Mouse (Mus musculus) stomach, embryonic 14.5 days (tissue): ENCODE data around the gene 1700125H20Rik. TPM values are rescaled to one million over a fixed set of nuclear protein-coding genes. Genes with fewer than 3 reads are reported as not detected.

Source experiments
- ATAC-seq: fragments of 200-750 bp; cut with Nextera tagmentation; 2 replicates; pipeline ENCODE4 v1.8.0; 2017; ENCODE audit warnings: low read depth, moderate TSS enrichment; ENCODE audit not compliant: insufficient number of reproducible peaks, insufficient read depth, low FRiP score
- H3K27ac ChIP-seq: fragments of 300-500 bp; sonication (generic); 2 replicates; pipeline ENCODE4 v1.5.1; 2014; ENCODE audit warnings: mild to moderate bottlenecking, low read length, moderate library complexity, mixed read lengths
- H3K27me3 ChIP-seq: fragments of 300-500 bp; sonication (generic); 2 replicates; pipeline ENCODE4 v1.6.1; 2014; ENCODE audit warnings: low read length, control low read depth, mixed read lengths; ENCODE audit not compliant: control insufficient read depth, insufficient read depth
- H3K36me3 ChIP-seq: fragments of 300-500 bp; sonication (generic); 2 replicates; pipeline ENCODE4 v1.6.1; 2014; ENCODE audit warnings: mild to moderate bottlenecking, control low read depth, low read length, moderate library complexity, mixed read lengths; ENCODE audit not compliant: control insufficient read depth, insufficient read depth
- H3K4me1 ChIP-seq: fragments of 300-500 bp; sonication (generic); 2 replicates; pipeline ENCODE4 v1.6.1; 2014; ENCODE audit warnings: low read length, control low read depth, mixed read lengths; ENCODE audit not compliant: control insufficient read depth, insufficient read depth
- H3K4me2 ChIP-seq: fragments of 300-500 bp; sonication (generic); replicated peaks from 2 replicates; pipeline ENCODE4 v1.6.1; 2014; ENCODE audit warnings: low read depth, low read length, control low read depth
- H3K4me3 ChIP-seq: fragments of 300-500 bp; sonication (generic); 2 replicates; pipeline ENCODE4 v1.5.1; 2014; ENCODE audit warnings: low read depth, low read length, control low read depth
- H3K9ac ChIP-seq: fragments of 300-500 bp; sonication (generic); replicated peaks from 2 replicates; pipeline ENCODE4 v1.6.1; 2014; ENCODE audit warnings: low read depth, mild to moderate bottlenecking, control low read depth, low read length, moderate library complexity, mixed read lengths
- H3K9me3 ChIP-seq: fragments of 300-500 bp; sonication (generic); 2 replicates; pipeline ENCODE4 v1.6.1; 2016; ENCODE audit warnings: low read depth, low read length, control low read depth; ENCODE audit not compliant: control insufficient read depth
- WGBS: fragments of 180-500 bp; shearing (Covaris S2); extraction: QIAGEN DNeasy Blood & Tissue Kit; methylation state at CpG from one replicate; pipeline ENCODE4 v1.1.7; 2014; 5-methylcytosine and 5-hydroxymethylcytosine counted together
- polyA plus RNA-seq: library from polyadenylated mRNA; unstranded; fragments of >200 nt; fragmentation: Nextera tagmentation; extraction: Ambion mirVana; gene quantifications from 2 replicates; pipeline ENCODE4 v1.2.1, GENCODE M21; 2014

Gene 1700125H20Rik
- polyA plus RNA-seq, 1 experiment from 2014 or later, result not detected

GRCm38 (mm10) chr11:85223248-85223647, 53.0 kb downstream of the 1700125H20Rik start:
- no peak overlapping the region for H3K4me3 ChIP-seq
- no peaks in the 10 kb centered on the region for H3K9me3 ChIP-seq
- 99% methylated on average over 3 of the region's 3 CpGs for WGBS
- ATAC-seq, result no peak
- no peak overlapping the region for H3K9ac ChIP-seq
- no peaks in the 10 kb centered on the region for H3K36me3 ChIP-seq
- H3K27ac ChIP-seq, result no peak overlapping the region
- no peak overlapping the region for H3K4me2 ChIP-seq
- no peaks in the 10 kb centered on the region for H3K4me1 ChIP-seq
- no peaks in the 10 kb centered on the region for H3K27me3 ChIP-seq

Other genes with a start within 250 kb of the 1700125H20Rik start
- gene Car4, start 212.6 kb upstream of the 1700125H20Rik start, polyA plus RNA-seq, result 0.48 and 0.62 TPM in 2 replicates
- gene Usp32, start 30.2 kb upstream of the 1700125H20Rik start, polyA plus RNA-seq, result 7.1 and 9.7 TPM in 2 replicates
- 51.4 and 52.4 TPM in 2 replicates for gene Appbp2, start 64.7 kb downstream of the 1700125H20Rik start, polyA plus RNA-seq
- 14.6 and 20.3 TPM in 2 replicates for gene Ppm1d, start 140.8 kb downstream of the 1700125H20Rik start, polyA plus RNA-seq
- 20.4 and 22.6 TPM in 2 replicates for gene Bcas3, start 182.8 kb downstream of the 1700125H20Rik start, polyA plus RNA-seq